Mouse (Mus musculus) limb, embryonic 14.5 days (tissue): ENCODE measurements around the gene Ptges2. TPM values are rescaled to one million over a fixed set of nuclear protein-coding genes. Genes with fewer than 3 reads are reported as not detected.

Experiments used
- ATAC-seq: fragments of 200-750 bp; cut with Nextera tagmentation; 2 replicates; pipeline ENCODE4 v1.8.0; 2017; ENCODE audit warnings: low read depth, moderate number of reproducible peaks, moderate TSS enrichment; ENCODE audit not compliant: low FRiP score
- DNase-seq: peaks from one replicate; pipeline ENCODE4 v3.0.0-alpha.2; 2015; ENCODE audit warnings: low spot score
- H3K27ac ChIP-seq: fragments of 300-500 bp; sonication (generic); replicated peaks from 2 replicates; pipeline ENCODE4 v1.5.1; 2014; ENCODE audit warnings: low read depth, mild to moderate bottlenecking, low read length, moderate library complexity, mixed read lengths
- H3K27me3 ChIP-seq: fragments of 300-500 bp; sonication (generic); 2 replicates; pipeline ENCODE4 v1.6.1; 2014; ENCODE audit warnings: low read length, mixed read lengths; ENCODE audit not compliant: control insufficient read depth, insufficient read depth
- H3K36me3 ChIP-seq: fragments of 300-500 bp; sonication (generic); 2 replicates; pipeline ENCODE4 v1.6.1; 2014; ENCODE audit warnings: mild to moderate bottlenecking, low read length, moderate library complexity, mixed read lengths; ENCODE audit not compliant: control insufficient read depth, insufficient read depth
- H3K4me1 ChIP-seq: fragments of 300-500 bp; sonication (generic); 2 replicates; pipeline ENCODE4 v1.6.1; 2014; ENCODE audit warnings: antibody characterized with exemption, low read length, mixed read lengths; ENCODE audit not compliant: control insufficient read depth, insufficient read depth
- H3K4me2 ChIP-seq: fragments of 300-500 bp; sonication (generic); replicated peaks from 2 replicates; pipeline ENCODE4 v1.6.1; 2014; ENCODE audit warnings: low read depth, mild to moderate bottlenecking, low read length, moderate library complexity; ENCODE audit not compliant: severe bottlenecking
- H3K4me3 ChIP-seq: fragments of 300-500 bp; sonication (generic); replicated peaks from 2 replicates; pipeline ENCODE4 v1.5.1; 2014; ENCODE audit warnings: low read length
- H3K9ac ChIP-seq: fragments of 300-500 bp; sonication (generic); 2 replicates; pipeline ENCODE4 v1.6.1; 2014; ENCODE audit warnings: mild to moderate bottlenecking, low read depth, low read length, moderate library complexity; ENCODE audit not compliant: severe bottlenecking
- H3K9me3 ChIP-seq: fragments of 300-500 bp; sonication (generic); 2 replicates; pipeline ENCODE4 v1.6.1; 2016; ENCODE audit warnings: low read length; ENCODE audit not compliant: control insufficient read depth
- POLR2A ChIP-seq: fragments of 200-500 bp; IDR thresholded peaks from 2 replicates; pipeline ENCODE4 v1.8.0; 2012; ENCODE audit warnings: inconsistent platforms, mild to moderate bottlenecking, moderate library complexity, borderline replicate concordance; ENCODE audit not compliant: insufficient read depth, insufficient read length; ENCODE audit errors: extremely low read depth
- WGBS: fragments of 180-500 bp; shearing (Covaris S2); extraction: QIAGEN DNeasy Blood & Tissue Kit; methylation state at CpG from one replicate; pipeline ENCODE4 v1.1.7; 2014; 5-methylcytosine and 5-hydroxymethylcytosine counted together
- polyA plus RNA-seq, 2 experiments: library from polyadenylated mRNA; depleted of rRNA in 1 of 2; stranded (reverse) in 1 of 2; unstranded in 1 of 2; fragments of >200 nt; fragmentation: Nextera tagmentation in 1 of 2; extraction: Ambion mirVana in 1 of 2; gene quantifications; 2 replicates each; pipeline versions ENCODE4 v1.2.1 to v1.2.3; 2012 to 2014

The Ptges2 gene
- polyA plus RNA-seq, 2 experiments, result 26.5 to 29.3 TPM

DNA sequence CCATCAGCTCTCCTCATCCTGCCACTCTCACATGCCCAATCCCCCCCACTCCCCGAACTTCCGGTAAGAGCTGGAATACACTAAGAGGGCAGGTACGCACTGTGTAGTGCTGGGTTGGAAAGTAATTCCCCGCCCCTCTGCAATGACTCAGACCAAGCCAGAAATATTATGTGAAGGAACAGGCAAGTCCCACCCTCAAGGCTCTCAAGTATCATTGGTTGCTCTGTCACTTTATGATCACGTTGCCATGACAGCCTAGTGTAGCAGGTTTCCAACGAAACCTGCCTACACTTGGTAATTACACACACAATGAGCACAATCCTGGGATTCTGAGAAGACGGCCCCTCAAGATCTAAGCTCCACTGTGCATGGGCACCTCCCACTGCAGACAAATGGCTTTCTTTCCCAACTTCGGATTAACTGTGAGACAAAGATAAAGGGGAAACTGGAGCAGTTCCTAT is 32.6 kb downstream of the Ptges2 start:
- WGBS, result 29% methylated on average over 8 of the region's 8 CpGs
- no peak overlapping the region for H3K9ac ChIP-seq
- H3K4me1 ChIP-seq, result peaks cover 49% of the 10 kb centered on the region
- ATAC-seq (peak; percentile 69), DNase-seq (peak; percentile 84)
- H3K4me3 ChIP-seq, result no peak overlapping the region
- H3K27me3 ChIP-seq, result no peaks in the 10 kb centered on the region
- H3K27ac ChIP-seq, result peak overlapping the region; percentile 58
- H3K36me3 ChIP-seq, result no peaks in the 10 kb centered on the region
- peak overlapping the region; percentile 25 for H3K4me2 ChIP-seq
- no peak for TF ChIP-seq POLR2A
- no peaks in the 10 kb centered on the region for H3K9me3 ChIP-seq

DNA sequence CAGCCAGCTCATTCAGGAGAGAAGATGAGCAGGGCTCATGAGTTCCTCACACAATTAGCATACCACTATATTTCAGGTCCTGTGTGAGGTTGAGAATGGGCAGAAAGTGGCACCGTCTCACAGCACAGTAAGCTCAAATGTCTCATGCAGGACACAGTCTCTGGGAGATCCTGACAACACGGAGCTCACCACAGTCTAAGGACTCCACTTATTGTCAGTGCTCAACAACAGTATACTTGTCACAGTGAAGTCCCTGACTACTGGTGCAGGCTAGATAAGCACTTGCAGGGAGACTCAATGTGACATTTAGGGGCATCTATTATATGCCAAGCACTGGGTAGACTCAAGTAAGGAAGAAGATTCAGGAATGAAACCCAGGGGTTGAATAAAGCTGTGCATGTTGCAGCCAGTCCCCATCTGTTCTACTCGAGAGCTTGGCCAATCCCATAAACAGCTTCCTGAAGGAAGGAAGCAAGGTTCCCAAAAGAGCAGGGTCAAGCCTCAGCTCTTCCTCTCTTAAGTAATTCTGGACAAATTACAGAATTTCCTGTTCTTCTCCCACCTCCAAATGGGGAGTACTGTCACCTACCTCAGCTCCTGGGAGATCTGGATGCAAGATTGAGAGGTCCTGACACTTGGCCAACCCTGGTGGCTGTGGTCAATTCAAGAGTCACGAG is 33.7 kb downstream of the Ptges2 start:
- Histone ChIP-seq H3K4me3 (no peak overlapping the region), H3K9ac (no peak overlapping the region), H3K27me3 (no peaks in the 10 kb centered on the region), H3K27ac (peak overlapping the region; percentile 58; the same call in 1 of the 2 replicates), H3K4me1 (peaks cover 39% of the 10 kb centered on the region), H3K9me3 (no peaks in the 10 kb centered on the region), H3K36me3 (no peaks in the 10 kb centered on the region), H3K4me2 (no peak overlapping the region)
- DNase-seq (no peak), ATAC-seq (no peak)
- WGBS, result 68% methylated on average over 4 of the region's 4 CpGs
- no peak for TF ChIP-seq POLR2A

DNA sequence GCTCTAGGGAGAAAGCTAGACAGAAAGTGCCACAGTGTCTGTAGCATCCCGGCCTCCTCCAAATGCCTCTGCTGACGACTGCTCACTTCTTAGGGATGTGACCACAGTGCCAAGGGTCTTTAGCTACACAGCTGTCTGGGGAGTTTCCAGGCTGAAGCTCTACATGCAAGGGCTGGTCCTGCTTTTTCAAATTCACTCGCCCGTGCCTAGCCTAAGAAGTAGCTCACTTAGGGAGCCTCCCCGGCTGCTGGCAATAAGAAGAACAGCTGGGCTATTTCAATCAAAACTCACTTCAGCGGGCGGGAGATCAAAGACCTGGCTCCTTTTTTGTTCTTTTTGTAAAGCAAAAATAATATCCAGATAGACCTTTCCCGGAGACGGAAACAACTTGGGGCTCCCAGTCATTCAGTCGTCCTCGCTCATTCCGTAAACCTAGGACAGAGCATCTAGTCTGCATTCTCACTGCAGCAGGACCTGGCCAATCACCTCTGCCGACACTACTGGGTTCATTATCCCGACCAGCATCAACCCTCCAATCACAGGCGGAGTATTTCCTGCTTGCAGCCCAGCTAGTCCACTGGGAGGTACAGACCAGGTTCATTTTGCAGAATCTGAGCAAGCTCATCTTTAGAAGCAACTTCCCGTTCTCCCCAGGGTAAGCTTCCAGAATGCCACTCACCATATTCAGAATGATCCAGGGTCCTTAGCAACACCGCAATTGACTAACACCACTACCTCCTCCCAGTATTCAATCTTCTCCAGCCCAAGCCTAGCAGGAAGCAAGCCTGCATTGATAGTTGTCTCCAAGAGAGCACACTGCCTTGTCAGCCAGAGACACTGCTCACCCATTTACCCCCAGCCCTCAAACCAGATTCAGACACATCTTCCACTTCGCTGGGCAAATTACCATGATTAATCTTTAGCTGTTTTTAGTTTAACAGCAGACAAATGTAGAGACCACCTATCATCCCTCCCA is 35.3 kb downstream of the Ptges2 start:
- Histone ChIP-seq H3K4me3 (peak overlapping the region; percentile 45), H3K9me3 (no peaks in the 10 kb centered on the region), H3K9ac (peak overlapping the region; percentile 55), H3K27me3 (no peaks in the 10 kb centered on the region), H3K4me1 (peaks cover 35% of the 10 kb centered on the region), H3K36me3 (no peaks in the 10 kb centered on the region), H3K27ac (peak overlapping the region; percentile 72), H3K4me2 (peak overlapping the region; percentile 59)
- TF ChIP-seq POLR2A, result 0 out of 2 replicates have a peak, but pooled peaks have one; percentile 18
- 9% methylated on average over 18 of the region's 18 CpGs for WGBS
- peak; percentile 96 for DNase-seq
- peak; percentile 93 for ATAC-seq

DNA sequence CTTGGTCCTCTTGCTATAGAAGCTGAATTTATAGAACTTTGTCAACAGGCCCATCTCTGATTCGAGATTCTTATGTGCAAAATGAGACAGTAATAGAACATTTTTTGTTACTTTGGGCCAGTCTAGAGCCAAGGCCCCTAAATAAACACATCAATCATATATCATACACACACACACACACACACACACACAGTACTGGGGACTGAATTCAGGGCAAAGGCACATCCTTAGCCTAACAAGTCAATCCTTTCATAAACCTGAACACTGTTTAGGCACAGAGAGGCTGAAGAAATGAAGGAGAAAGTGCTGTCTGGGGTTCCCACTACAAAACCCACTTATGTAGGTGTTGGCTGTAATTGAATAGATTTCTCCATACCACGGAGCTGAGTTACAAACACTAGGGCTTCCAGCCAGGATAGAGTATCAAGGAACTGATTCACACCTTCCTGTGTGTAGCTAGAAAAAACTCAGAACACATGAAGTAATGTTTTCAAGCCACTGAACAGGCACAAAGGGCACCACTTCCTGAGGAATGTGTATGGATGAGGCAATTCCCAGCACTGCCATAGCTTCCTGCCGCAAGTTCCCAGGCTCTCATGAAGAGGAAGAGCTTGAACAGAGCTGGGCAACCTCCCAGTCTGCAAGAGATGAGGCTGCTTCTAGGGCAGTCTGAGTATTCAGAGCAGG is 41.1 kb downstream of the Ptges2 start:
- Histone ChIP-seq H3K36me3 (peaks cover under 1% of the 10 kb centered on the region; the same call in 1 of the 2 replicates), H3K4me2 (no peak overlapping the region), H3K9ac (no peak overlapping the region), H3K27ac (0 out of 2 replicates have a peak overlapping the region, but pooled peaks have one; percentile 0), H3K9me3 (no peaks in the 10 kb centered on the region), H3K4me3 (no peak overlapping the region), H3K27me3 (no peaks in the 10 kb centered on the region), H3K4me1 (0 out of 2 replicates have a peak, but pooled peaks cover 7% of the 10 kb centered on the region)
- DNase-seq, result no peak
- no peak for ATAC-seq
- no peak for TF ChIP-seq POLR2A
- 68% methylated on average over 3 of the region's 3 CpGs for WGBS
